Mouse (Mus musculus): ENCODE data around the gene Adam12. TPM values are rescaled to one million over a fixed set of nuclear protein-coding genes. Genes with fewer than 3 reads are reported as not detected.

The Adam12 gene
- polyA plus RNA-seq, 1 experiment from 2014 or later, result 2.7 TPM

DNA sequence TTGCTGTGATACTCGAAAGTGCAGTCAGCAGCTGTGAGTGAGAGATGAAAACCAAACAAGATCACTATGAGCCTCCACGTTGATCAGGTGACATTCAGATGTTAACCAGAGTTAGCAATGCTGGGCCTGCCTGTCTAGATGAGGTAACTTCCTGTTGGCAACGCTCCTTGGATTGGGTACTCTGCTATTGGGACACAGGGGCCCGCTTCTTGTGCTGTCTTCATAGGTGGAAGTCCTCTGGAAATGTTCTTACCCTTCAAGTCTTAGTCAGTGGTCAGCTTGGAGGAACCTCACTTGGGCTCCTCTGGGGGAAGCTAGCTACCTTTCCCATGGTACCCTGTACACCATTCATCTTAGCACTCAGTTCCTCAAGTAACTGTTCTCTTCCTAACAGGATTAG, 169.3 kb downstream of the Adam12 start:
- Histone ChIP-seq H3K4me3 (ENCODE audit: low read depth, low read length) (no peak overlapping the region), H3K27ac (ENCODE audit: low read depth, low read length) (no peak overlapping the region), H3K4me2 (ENCODE audit: low read depth, low read length) (no peak overlapping the region), H3K27me3 (ENCODE audit: control insufficient read depth, insufficient read depth, low read length) (no peaks in the 10 kb centered on the region), H3K36me3 (ENCODE audit: control insufficient read depth, insufficient read depth, low read length) (no peaks in the 10 kb centered on the region), H3K9ac (replicated peaks; ENCODE audit: low read depth, low read length) (no peak overlapping the region), H3K9me3 (ENCODE audit: control insufficient read depth, low read length) (no peaks in the 10 kb centered on the region), H3K4me1 (ENCODE audit: control insufficient read depth, insufficient read depth, low read length) (no peaks in the 10 kb centered on the region)
- ATAC-seq (ENCODE audit: low read depth), result no peak
- 86% methylated on average over 4 of the region's 4 CpGs for WGBS

- no peak overlapping the region for H3K27ac ChIP-seq (ENCODE audit: low read depth, low read length)
- H3K27me3 ChIP-seq (ENCODE audit: control insufficient read depth, insufficient read depth, low read length), result no peaks in the 10 kb centered on the region
- no peaks in the 10 kb centered on the region for H3K9me3 ChIP-seq (ENCODE audit: control insufficient read depth, low read length)
- H3K36me3 ChIP-seq (ENCODE audit: control insufficient read depth, insufficient read depth, low read length), result no peaks in the 10 kb centered on the region
- no peak overlapping the region for H3K4me2 ChIP-seq (ENCODE audit: low read depth, low read length)
- no peak for ATAC-seq (ENCODE audit: low read depth)
- 28% methylated on average over 2 of the region's 2 CpGs for WGBS
- H3K9ac ChIP-seq (replicated peaks; ENCODE audit: low read depth, low read length), result no peak overlapping the region
- no peak overlapping the region for H3K4me3 ChIP-seq (ENCODE audit: low read depth, low read length)
- H3K4me1 ChIP-seq (ENCODE audit: control insufficient read depth, insufficient read depth, low read length), result no peaks in the 10 kb centered on the region
Observed at GRCm38 (mm10) chr7:134052486-134052885, 179.5 kb downstream of the Adam12 start.

DNA sequence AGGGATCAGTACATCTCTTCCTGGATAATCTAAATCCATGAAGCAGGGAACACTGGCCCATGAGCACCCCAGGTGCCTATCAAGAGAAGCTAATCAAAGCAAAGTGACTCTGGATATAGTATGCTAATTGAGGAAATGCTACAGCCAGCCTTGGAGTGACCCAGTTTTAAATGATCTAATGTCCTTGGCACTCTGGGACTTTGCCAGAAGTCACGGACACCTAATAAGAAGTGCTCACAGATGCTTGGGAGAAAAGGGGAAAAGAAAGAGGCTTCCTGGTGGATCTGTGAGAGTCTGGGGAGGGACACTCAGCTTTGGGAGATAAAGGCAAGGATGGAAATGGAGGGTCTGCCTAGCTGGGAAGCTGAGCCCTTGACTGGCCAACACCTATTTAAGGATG, 181.6 kb downstream of the Adam12 start:
- Histone ChIP-seq H3K36me3 (ENCODE audit: control insufficient read depth, insufficient read depth, low read length) (no peaks in the 10 kb centered on the region), H3K27ac (ENCODE audit: low read depth, low read length) (no peak overlapping the region), H3K4me3 (ENCODE audit: low read depth, low read length) (no peak overlapping the region), H3K9ac (replicated peaks; ENCODE audit: low read depth, low read length) (no peak overlapping the region), H3K27me3 (ENCODE audit: control insufficient read depth, insufficient read depth, low read length) (no peaks in the 10 kb centered on the region), H3K4me2 (ENCODE audit: low read depth, low read length) (no peak overlapping the region), H3K9me3 (ENCODE audit: control insufficient read depth, low read length) (no peaks in the 10 kb centered on the region), H3K4me1 (ENCODE audit: control insufficient read depth, insufficient read depth, low read length) (no peaks in the 10 kb centered on the region)
- WGBS, result 77% methylated on average over 1 of the region's 1 CpGs
- no peak for ATAC-seq (ENCODE audit: low read depth)

GRCm38 (mm10) chr7:134046376-134046775, 185.6 kb downstream of the Adam12 start:
- Histone ChIP-seq H3K27me3 (ENCODE audit: control insufficient read depth, insufficient read depth, low read length) (no peaks in the 10 kb centered on the region), H3K4me2 (ENCODE audit: low read depth, low read length) (no peak overlapping the region), H3K9ac (replicated peaks; ENCODE audit: low read depth, low read length) (no peak overlapping the region), H3K4me1 (ENCODE audit: control insufficient read depth, insufficient read depth, low read length) (no peaks in the 10 kb centered on the region), H3K36me3 (ENCODE audit: control insufficient read depth, insufficient read depth, low read length) (no peaks in the 10 kb centered on the region), H3K4me3 (ENCODE audit: low read depth, low read length) (no peak overlapping the region), H3K27ac (ENCODE audit: low read depth, low read length) (no peak overlapping the region), H3K9me3 (ENCODE audit: control insufficient read depth, low read length) (no peaks in the 10 kb centered on the region)
- WGBS, result 87% methylated on average over 3 of the region's 3 CpGs
- ATAC-seq (ENCODE audit: low read depth), result no peak

GRCm38 (mm10) chr7:134043576-134043975, 188.4 kb downstream of the Adam12 start:
- ATAC-seq (ENCODE audit: low read depth), result no peak
- no peak overlapping the region for H3K4me3 ChIP-seq (ENCODE audit: low read depth, low read length)
- no peaks in the 10 kb centered on the region for H3K9me3 ChIP-seq (ENCODE audit: control insufficient read depth, low read length)
- no peak overlapping the region for H3K9ac ChIP-seq (replicated peaks; ENCODE audit: low read depth, low read length)
- H3K36me3 ChIP-seq (ENCODE audit: control insufficient read depth, insufficient read depth, low read length), result no peaks in the 10 kb centered on the region
- H3K27me3 ChIP-seq (ENCODE audit: control insufficient read depth, insufficient read depth, low read length), result no peaks in the 10 kb centered on the region
- H3K4me1 ChIP-seq (ENCODE audit: control insufficient read depth, insufficient read depth, low read length), result no peaks in the 10 kb centered on the region
- no peak overlapping the region for H3K27ac ChIP-seq (ENCODE audit: low read depth, low read length)
- no peak overlapping the region for H3K4me2 ChIP-seq (ENCODE audit: low read depth, low read length)

GRCm38 (mm10) chr7:134042614-134043013, 189.3 kb downstream of the Adam12 start:
- no peak for ATAC-seq (ENCODE audit: low read depth)
- no peaks in the 10 kb centered on the region for H3K4me1 ChIP-seq (ENCODE audit: control insufficient read depth, insufficient read depth, low read length)
- H3K4me3 ChIP-seq (ENCODE audit: low read depth, low read length), result no peak overlapping the region
- H3K27ac ChIP-seq (ENCODE audit: low read depth, low read length), result no peak overlapping the region
- H3K27me3 ChIP-seq (ENCODE audit: control insufficient read depth, insufficient read depth, low read length), result no peaks in the 10 kb centered on the region
- no peak overlapping the region for H3K4me2 ChIP-seq (ENCODE audit: low read depth, low read length)
- no peaks in the 10 kb centered on the region for H3K9me3 ChIP-seq (ENCODE audit: control insufficient read depth, low read length)
- H3K9ac ChIP-seq (replicated peaks; ENCODE audit: low read depth, low read length), result no peak overlapping the region
- H3K36me3 ChIP-seq (ENCODE audit: control insufficient read depth, insufficient read depth, low read length), result no peaks in the 10 kb centered on the region

- no peak overlapping the region for H3K9ac ChIP-seq (replicated peaks; ENCODE audit: low read depth, low read length)
- no peak for ATAC-seq (ENCODE audit: low read depth)
Observed at GRCm38 (mm10) chr7:134033939-134034338, 198.0 kb downstream of the Adam12 start.

GRCm38 (mm10) chr7:134032959-134033366, 199.0 kb downstream of the Adam12 start:
- no peak overlapping the region for H3K4me2 ChIP-seq (ENCODE audit: low read depth, low read length)
- H3K27me3 ChIP-seq (ENCODE audit: control insufficient read depth, insufficient read depth, low read length), result no peaks in the 10 kb centered on the region
- H3K36me3 ChIP-seq (ENCODE audit: control insufficient read depth, insufficient read depth, low read length), result no peaks in the 10 kb centered on the region
- no peaks in the 10 kb centered on the region for H3K9me3 ChIP-seq (ENCODE audit: control insufficient read depth, low read length)
- ATAC-seq (ENCODE audit: low read depth), result no peak
- 35% methylated on average over 6 of the region's 6 CpGs for WGBS
- no peaks in the 10 kb centered on the region for H3K4me1 ChIP-seq (ENCODE audit: control insufficient read depth, insufficient read depth, low read length)
- H3K9ac ChIP-seq (replicated peaks; ENCODE audit: low read depth, low read length), result no peak overlapping the region
- H3K4me3 ChIP-seq (ENCODE audit: low read depth, low read length), result no peak overlapping the region
- H3K27ac ChIP-seq (ENCODE audit: low read depth, low read length), result no peak overlapping the region

More at GRCm38 (mm10) chr7:134033939-134034338, 198.0 kb downstream of the Adam12 start:
- no peaks in the 10 kb centered on the region for H3K36me3 ChIP-seq (ENCODE audit: control insufficient read depth, insufficient read depth, low read length)
- no peak overlapping the region for H3K4me3 ChIP-seq (ENCODE audit: low read depth, low read length)
- H3K4me2 ChIP-seq (ENCODE audit: low read depth, low read length), result no peak overlapping the region
- no peaks in the 10 kb centered on the region for H3K27me3 ChIP-seq (ENCODE audit: control insufficient read depth, insufficient read depth, low read length)
- H3K4me1 ChIP-seq (ENCODE audit: control insufficient read depth, insufficient read depth, low read length), result no peaks in the 10 kb centered on the region
- 82% methylated on average over 2 of the region's 2 CpGs for WGBS
- no peak overlapping the region for H3K27ac ChIP-seq (ENCODE audit: low read depth, low read length)
- H3K9me3 ChIP-seq (ENCODE audit: control insufficient read depth, low read length), result no peaks in the 10 kb centered on the region

- Histone ChIP-seq H3K36me3 (ENCODE audit: control insufficient read depth, insufficient read depth, low read length) (no peaks in the 10 kb centered on the region), H3K27me3 (ENCODE audit: control insufficient read depth, insufficient read depth, low read length) (no peaks in the 10 kb centered on the region; the same call in 1 of the 2 replicates), H3K4me3 (ENCODE audit: low read depth, low read length) (no peak overlapping the region), H3K27ac (ENCODE audit: low read depth, low read length) (no peak overlapping the region), H3K4me1 (ENCODE audit: control insufficient read depth, insufficient read depth, low read length) (0 out of 2 replicates have a peak, but pooled peaks cover 3% of the 10 kb centered on the region), H3K9ac (replicated peaks; ENCODE audit: low read depth, low read length) (no peak overlapping the region), H3K9me3 (ENCODE audit: control insufficient read depth, low read length) (no peaks in the 10 kb centered on the region), H3K4me2 (ENCODE audit: low read depth, low read length) (no peak overlapping the region)
- no peak for ATAC-seq (ENCODE audit: low read depth)
- 93% methylated on average over 6 of the region's 6 CpGs for WGBS
Observed at GRCm38 (mm10) chr7:134031787-134032186, 200.2 kb downstream of the Adam12 start.

- no peak overlapping the region for H3K4me2 ChIP-seq (ENCODE audit: low read depth, low read length)
- no peak overlapping the region for H3K9ac ChIP-seq (replicated peaks; ENCODE audit: low read depth, low read length)
- peaks cover 6% of the 10 kb centered on the region; the same call in 1 of the 2 replicates for H3K4me1 ChIP-seq (ENCODE audit: control insufficient read depth, insufficient read depth, low read length)
- 77% methylated on average over 2 of the region's 2 CpGs for WGBS
- no peaks in the 10 kb centered on the region; the same call in 1 of the 2 replicates for H3K27me3 ChIP-seq (ENCODE audit: control insufficient read depth, insufficient read depth, low read length)
- ATAC-seq (ENCODE audit: low read depth), result no peak
- H3K4me3 ChIP-seq (ENCODE audit: low read depth, low read length), result no peak overlapping the region
- no peak overlapping the region for H3K27ac ChIP-seq (ENCODE audit: low read depth, low read length)
- no peaks in the 10 kb centered on the region for H3K36me3 ChIP-seq (ENCODE audit: control insufficient read depth, insufficient read depth, low read length)
- no peaks in the 10 kb centered on the region for H3K9me3 ChIP-seq (ENCODE audit: control insufficient read depth, low read length)
Observed at GRCm38 (mm10) chr7:134031256-134031655, 200.7 kb downstream of the Adam12 start.

All from neural tube, embryonic 14.5 days (tissue).